Mouse (Mus musculus) midbrain, embryonic 11.5 days (tissue): ENCODE measurements around the gene Gpatch2. TPM values are rescaled to one million over a fixed set of nuclear protein-coding genes. Genes with fewer than 3 reads are reported as not detected.

ENCODE experiments used
- ATAC-seq: fragments of 200-750 bp; cut with Nextera tagmentation; 2 replicates; pipeline ENCODE4 v1.8.0; 2017; ENCODE audit warnings: moderate TSS enrichment, moderate library complexity; ENCODE audit not compliant: low FRiP score
- DNase-seq: peaks from one replicate; pipeline ENCODE4 v3.0.0; 2015; ENCODE audit warnings: low spot score; ENCODE audit errors: missing footprints
- H3K27ac ChIP-seq: fragments of 300-500 bp; sonication (generic); 2 replicates; pipeline ENCODE4 v1.5.1; 2014; ENCODE audit warnings: low read depth, low read length
- H3K27me3 ChIP-seq: fragments of 300-500 bp; sonication (generic); 2 replicates; pipeline ENCODE4 v1.6.1; 2014; ENCODE audit warnings: mild to moderate bottlenecking, low read length, moderate library complexity, mixed read lengths; ENCODE audit not compliant: control insufficient read depth, insufficient read depth
- H3K36me3 ChIP-seq: fragments of 300-500 bp; sonication (generic); 2 replicates; pipeline ENCODE4 v1.6.1; 2014; ENCODE audit warnings: mild to moderate bottlenecking, low read length, moderate library complexity, mixed read lengths; ENCODE audit not compliant: control insufficient read depth, insufficient read depth
- H3K4me1 ChIP-seq: fragments of 300-500 bp; sonication (generic); 2 replicates; pipeline ENCODE4 v1.6.1; 2014; ENCODE audit warnings: low read length; ENCODE audit not compliant: control insufficient read depth, insufficient read depth
- H3K4me2 ChIP-seq: fragments of 300-500 bp; sonication (generic); 2 replicates; pipeline ENCODE4 v1.6.1; 2014; ENCODE audit warnings: mild to moderate bottlenecking, moderate library complexity
- H3K4me3 ChIP-seq: fragments of 300-500 bp; sonication (generic); 2 replicates; pipeline ENCODE4 v1.5.1; 2014; ENCODE audit warnings: low read depth, low read length
- H3K9ac ChIP-seq: fragments of 300-500 bp; sonication (generic); 2 replicates; pipeline ENCODE4 v1.6.1; 2014; ENCODE audit warnings: low read length
- H3K9me3 ChIP-seq: fragments of 300-500 bp; sonication (generic); 2 replicates; pipeline ENCODE4 v1.6.1; 2016; ENCODE audit warnings: low read length; ENCODE audit not compliant: control insufficient read depth
- WGBS: fragments of 180-500 bp; shearing (Covaris S2); extraction: QIAGEN DNeasy Blood & Tissue Kit; methylation state at CpG from one replicate; pipeline ENCODE4 v1.1.7; 2014; 5-methylcytosine and 5-hydroxymethylcytosine counted together
- polyA plus RNA-seq: library from polyadenylated mRNA; unstranded; fragments of >200 nt; fragmentation: Nextera tagmentation; extraction: Ambion mirVana; gene quantifications from 2 replicates; pipeline ENCODE4 v1.2.1, GENCODE M21; 2014

Gene Gpatch2
- polyA plus RNA-seq, 1 experiment from 2014 or later = 25.0 TPM

DNA sequence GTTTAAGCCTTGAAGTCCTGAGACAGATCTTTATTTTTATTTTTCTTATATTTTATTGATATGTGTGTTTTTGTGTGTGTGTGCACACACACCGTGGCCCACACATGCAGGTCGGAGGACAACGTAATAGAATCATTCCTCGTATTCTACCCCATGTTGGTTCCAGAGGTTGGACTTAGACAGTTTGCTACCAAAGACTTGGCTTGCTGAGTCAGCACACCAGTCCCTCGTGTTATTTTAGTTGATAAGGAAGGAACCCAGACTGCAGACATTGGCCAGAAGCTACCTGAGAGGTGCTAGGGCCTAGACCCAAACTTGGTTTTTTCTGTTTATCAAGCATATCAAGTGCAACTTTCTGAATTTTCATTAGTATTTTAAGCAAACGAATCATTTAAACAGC lies 95.8 kb downstream of the Gpatch2 start:
- Histone ChIP-seq H3K27me3 (no peaks in the 10 kb centered on the region), H3K27ac (no peak overlapping the region), H3K36me3 (no peaks in the 10 kb centered on the region), H3K9me3 (no peaks in the 10 kb centered on the region), H3K4me2 (no peak overlapping the region), H3K9ac (no peak overlapping the region), H3K4me1 (peaks cover 4% of the 10 kb centered on the region; the same call in 1 of the 2 replicates), H3K4me3 (no peak overlapping the region)
- WGBS = 91% methylated on average over 6 of the region's 6 CpGs
- ATAC-seq (no peak), DNase-seq (no peak)

DNA sequence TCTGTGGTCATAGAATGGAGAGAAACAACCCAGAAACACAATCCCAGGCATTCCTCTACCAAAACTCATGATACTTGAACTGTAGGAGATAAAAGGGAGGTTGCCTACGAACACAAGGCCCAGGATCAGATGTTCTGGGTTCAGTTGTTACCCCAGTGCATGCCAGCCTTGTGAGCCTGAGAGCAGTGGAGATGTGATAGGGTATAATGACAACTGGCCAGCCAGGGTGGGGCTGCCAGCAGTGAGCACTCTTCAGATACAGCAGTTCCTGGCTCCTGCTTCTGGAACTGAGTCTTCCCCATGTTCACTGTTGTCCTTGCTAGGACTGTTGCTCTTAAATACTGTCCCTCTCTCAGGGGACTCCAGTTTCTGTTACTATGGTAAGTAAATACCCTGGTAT lies 98.0 kb downstream of the Gpatch2 start:
- DNase-seq = no peak
- no peak for ATAC-seq
- no peaks in the 10 kb centered on the region for H3K27me3 ChIP-seq
- no peak overlapping the region for H3K4me3 ChIP-seq
- H3K4me2 ChIP-seq = no peak overlapping the region
- WGBS = 96% methylated on average over 1 of the region's 1 CpGs
- H3K9me3 ChIP-seq = no peaks in the 10 kb centered on the region
- no peaks in the 10 kb centered on the region for H3K36me3 ChIP-seq
- H3K4me1 ChIP-seq = peaks cover 4% of the 10 kb centered on the region; the same call in 1 of the 2 replicates
- no peak overlapping the region for H3K27ac ChIP-seq
- no peak overlapping the region for H3K9ac ChIP-seq

- Histone ChIP-seq H3K27ac (no peak overlapping the region), H3K4me3 (no peak overlapping the region), H3K4me2 (no peak overlapping the region), H3K4me1 (peaks cover 4% of the 10 kb centered on the region; the same call in 1 of the 2 replicates), H3K9ac (no peak overlapping the region), H3K36me3 (no peaks in the 10 kb centered on the region), H3K9me3 (no peaks in the 10 kb centered on the region), H3K27me3 (no peaks in the 10 kb centered on the region)
- DNase-seq (no peak), ATAC-seq (no peak)
- 72% methylated on average over 5 of the region's 5 CpGs for WGBS
These were observed 98.5 kb downstream of the Gpatch2 start for GRCm38 (mm10) chr1:187313763-187314162.

DNA sequence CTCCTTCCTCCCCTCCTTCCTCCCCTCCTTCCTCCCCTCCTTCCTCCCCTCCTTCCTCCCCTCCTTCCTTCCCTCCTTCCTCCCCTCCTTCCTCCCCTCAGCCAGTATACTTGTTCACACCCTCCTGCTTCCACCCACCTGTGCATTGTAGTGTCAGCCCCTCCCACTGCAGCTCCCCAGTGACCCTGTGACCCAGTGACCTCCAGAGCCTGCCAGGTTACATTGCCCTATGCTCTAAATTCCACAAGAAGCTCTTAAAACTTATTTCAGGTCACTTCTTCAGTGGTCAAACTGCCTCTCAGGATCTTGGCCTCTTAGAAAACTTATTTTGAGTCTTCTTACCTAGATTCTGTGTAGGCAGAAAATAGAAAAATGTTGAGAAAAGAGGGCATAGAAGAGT lies 99.2 kb downstream of the Gpatch2 start:
- Histone ChIP-seq H3K27ac (no peak overlapping the region), H3K4me3 (no peak overlapping the region), H3K27me3 (no peaks in the 10 kb centered on the region), H3K4me1 (peaks cover 4% of the 10 kb centered on the region; the same call in 1 of the 2 replicates), H3K9me3 (no peaks in the 10 kb centered on the region), H3K9ac (no peak overlapping the region), H3K4me2 (no peak overlapping the region), H3K36me3 (no peaks in the 10 kb centered on the region)
- no peak for ATAC-seq
- no peak for DNase-seq

- Histone ChIP-seq H3K4me3 (no peak overlapping the region), H3K4me1 (peaks cover 4% of the 10 kb centered on the region; the same call in 1 of the 2 replicates), H3K36me3 (no peaks in the 10 kb centered on the region), H3K9me3 (no peaks in the 10 kb centered on the region), H3K27ac (no peak overlapping the region), H3K27me3 (no peaks in the 10 kb centered on the region), H3K4me2 (no peak overlapping the region), H3K9ac (no peak overlapping the region)
- DNase-seq (no peak), ATAC-seq (no peak)
- 91% methylated on average over 2 of the region's 2 CpGs for WGBS
These were observed 100.5 kb downstream of the Gpatch2 start for GRCm38 (mm10) chr1:187315821-187316220.

DNA sequence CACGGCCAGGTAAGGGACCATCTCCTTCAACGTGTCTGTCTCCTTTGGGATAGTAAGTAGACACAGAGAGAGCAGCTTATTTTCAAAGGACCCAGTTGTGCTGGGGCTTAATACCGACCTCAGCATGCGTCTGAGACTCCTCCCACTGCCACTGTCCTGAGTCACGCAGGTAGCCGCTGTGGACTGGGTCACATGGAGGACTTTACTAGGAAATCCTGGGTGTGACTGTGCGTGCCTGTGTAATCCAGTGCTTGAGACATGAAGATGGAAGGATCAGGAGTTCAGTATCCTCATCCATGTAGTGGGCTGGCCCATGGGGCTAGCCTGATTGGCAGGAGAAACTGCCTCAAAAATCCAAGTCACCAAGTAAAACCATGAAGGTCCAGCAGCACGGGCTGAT lies 101.2 kb downstream of the Gpatch2 start:
- H3K9ac ChIP-seq = no peak overlapping the region
- no peaks in the 10 kb centered on the region for H3K27me3 ChIP-seq
- H3K36me3 ChIP-seq = no peaks in the 10 kb centered on the region
- H3K9me3 ChIP-seq = no peaks in the 10 kb centered on the region
- ATAC-seq (no peak), DNase-seq (no peak)
- WGBS = 81% methylated on average over 8 of the region's 8 CpGs
- H3K27ac ChIP-seq = no peak overlapping the region
- H3K4me1 ChIP-seq = peaks cover 4% of the 10 kb centered on the region; the same call in 1 of the 2 replicates
- no peak overlapping the region for H3K4me3 ChIP-seq
- no peak overlapping the region for H3K4me2 ChIP-seq

- Histone ChIP-seq H3K36me3 (no peaks in the 10 kb centered on the region), H3K27ac (no peak overlapping the region), H3K9me3 (no peaks in the 10 kb centered on the region), H3K27me3 (no peaks in the 10 kb centered on the region), H3K4me3 (no peak overlapping the region), H3K4me2 (no peak overlapping the region), H3K4me1 (no peaks in the 10 kb centered on the region), H3K9ac (no peak overlapping the region)
- ATAC-seq (no peak), DNase-seq (no peak)
- WGBS = 90% methylated on average over 3 of the region's 3 CpGs
These were observed 106.5 kb downstream of the Gpatch2 start for GRCm38 (mm10) chr1:187321814-187322213.

DNA sequence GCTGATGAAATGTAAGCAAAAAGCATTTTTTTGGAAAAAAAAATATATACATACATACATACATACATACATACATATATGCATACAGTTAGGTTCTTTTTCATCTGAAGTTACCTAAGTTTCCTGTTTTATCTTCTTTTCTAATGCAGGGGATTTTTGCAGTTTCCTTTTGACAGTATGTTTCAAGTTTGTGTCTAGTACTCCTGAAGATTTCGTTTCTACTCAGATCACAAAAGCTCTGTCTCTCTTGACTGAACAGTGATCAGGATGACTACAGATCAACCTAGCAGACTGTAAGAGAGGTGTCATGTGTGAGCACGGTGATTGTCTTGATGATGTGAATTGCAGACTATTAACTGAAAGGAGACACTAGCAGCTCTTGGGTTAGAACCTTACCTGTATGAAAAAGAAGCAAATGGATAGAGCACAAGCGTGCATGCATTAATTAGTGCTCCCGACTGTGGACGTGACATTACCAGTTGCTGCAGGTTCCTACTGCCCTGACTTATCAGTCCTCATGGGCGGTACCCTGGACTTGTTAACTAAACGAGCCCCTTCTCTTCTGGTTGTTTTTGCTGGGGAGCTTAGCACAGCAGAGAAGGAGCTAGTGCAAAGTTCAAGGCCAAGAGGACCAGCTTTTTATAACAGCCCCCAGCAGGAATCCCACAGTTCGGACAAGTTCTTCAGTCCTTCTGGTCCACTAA lies 107.3 kb downstream of the Gpatch2 start:
- DNase-seq (no peak), ATAC-seq (no peak)
- H3K36me3 ChIP-seq = no peaks in the 10 kb centered on the region
- no peaks in the 10 kb centered on the region for H3K4me1 ChIP-seq
- H3K27me3 ChIP-seq = no peaks in the 10 kb centered on the region
- WGBS = 86% methylated on average over 8 of the region's 8 CpGs
- no peak overlapping the region for H3K4me2 ChIP-seq
- H3K27ac ChIP-seq = no peak overlapping the region
- H3K4me3 ChIP-seq = no peak overlapping the region
- no peak overlapping the region for H3K9ac ChIP-seq
- no peaks in the 10 kb centered on the region for H3K9me3 ChIP-seq

GRCm38 (mm10) chr1:187323209-187323589 lies 107.9 kb downstream of the Gpatch2 start:
- no peak for ATAC-seq

More at GRCm38 (mm10) chr1:187323209-187323589, 107.9 kb downstream of the Gpatch2 start:
- Histone ChIP-seq H3K4me1 (no peaks in the 10 kb centered on the region), H3K27ac (no peak overlapping the region), H3K9ac (no peak overlapping the region), H3K9me3 (no peaks in the 10 kb centered on the region), H3K4me2 (no peak overlapping the region), H3K36me3 (no peaks in the 10 kb centered on the region), H3K27me3 (no peaks in the 10 kb centered on the region), H3K4me3 (no peak overlapping the region)
- WGBS = 96% methylated on average over 1 of the region's 1 CpGs
- no peak for DNase-seq
